Mouse (Mus musculus) A20 (cell line): Measurements from ENCODE around the gene D130052B06Rik.

Source experiments
- DNase-seq: peaks from one replicate; pipeline ENCODE4 v3.0.0-alpha.2; 2011; ENCODE audit warnings: low read depth, low spot score

Gene D130052B06Rik

GRCm38 (mm10) chr11:33598986-33599385, at the start of gene D130052B06Rik:
D130052B06Rik (plus strand) TSS chr11:33599302.
- no peak for DNase-seq

- DNase-seq, result no peak
These were observed 48.1 kb upstream of the D130052B06Rik start for GRCm38 (mm10) chr11:33550861-33551560.

GRCm38 (mm10) chr11:33554123-33554522, 45.0 kb upstream of the D130052B06Rik start:
- peak; percentile 40 for DNase-seq

GRCm38 (mm10) chr11:33563921-33564320, 35.2 kb upstream of the D130052B06Rik start:
- DNase-seq, result no peak

GRCm38 (mm10) chr11:33570413-33570812, 28.7 kb upstream of the D130052B06Rik start:
- peak; percentile 29 for DNase-seq

GRCm38 (mm10) chr11:33574944-33575343, 24.2 kb upstream of the D130052B06Rik start:
- DNase-seq, result peak; percentile 51

GRCm38 (mm10) chr11:33578859-33579258, 20.2 kb upstream of the D130052B06Rik start, which contains the start of gene Gabrp:
Gabrp (minus strand) TSS chr11:33578959.
- no peak for DNase-seq

GRCm38 (mm10) chr11:33579621-33580020, 19.5 kb upstream of the D130052B06Rik start:
- no peak for DNase-seq

GRCm38 (mm10) chr11:33586614-33587013, 12.5 kb upstream of the D130052B06Rik start:
- peak; percentile 58 for DNase-seq

GRCm38 (mm10) chr11:33590771-33591170, 8.3 kb upstream of the D130052B06Rik start:
- DNase-seq, result no peak

GRCm38 (mm10) chr11:33592826-33593225, 6.3 kb upstream of the D130052B06Rik start:
- no peak for DNase-seq

- no peak for DNase-seq
These were observed 2.4 kb upstream of the D130052B06Rik start for GRCm38 (mm10) chr11:33596655-33597054.

- DNase-seq, result no peak
These were observed 4.1 kb downstream of the D130052B06Rik start for GRCm38 (mm10) chr11:33603174-33603573.

GRCm38 (mm10) chr11:33607784-33608183, 8.7 kb downstream of the D130052B06Rik start:
- no peak for DNase-seq

- DNase-seq, result peak; percentile 60
These were observed 15.1 kb downstream of the D130052B06Rik start for GRCm38 (mm10) chr11:33614218-33614617.

- no peak for DNase-seq
These were observed 28.1 kb downstream of the D130052B06Rik start for GRCm38 (mm10) chr11:33627136-33627742.

GRCm38 (mm10) chr11:33637107-33637506, 38.0 kb downstream of the D130052B06Rik start:
- DNase-seq, result no peak

GRCm38 (mm10) chr11:33649358-33649757, 50.3 kb downstream of the D130052B06Rik start:
- no peak for DNase-seq

GRCm38 (mm10) chr11:33654485-33654884, 55.4 kb downstream of the D130052B06Rik start:
- no peak for DNase-seq

GRCm38 (mm10) chr11:33655221-33655620, 56.1 kb downstream of the D130052B06Rik start:
- no peak for DNase-seq

- no peak for DNase-seq
These were observed 56.9 kb downstream of the D130052B06Rik start for GRCm38 (mm10) chr11:33655861-33656593.
